Mouse (Mus musculus): ENCODE results near the gene Pigh.

Pigh gene

GRCm38 (mm10) chr12:79068306-79068705 lies 21.1 kb downstream of the Pigh start:
- in situ Hi-C loops (cut with MboI; ENCODE audit: low sequenced_read_pairs): no loop called here

GRCm38 (mm10) chr12:79067526-79067925 lies 21.9 kb downstream of the Pigh start:
- in situ Hi-C loops (cut with MboI; ENCODE audit: low sequenced_read_pairs): no loop called here

GRCm38 (mm10) chr12:79066431-79066830 lies 23.0 kb downstream of the Pigh start:
- in situ Hi-C loops (cut with MboI; ENCODE audit: low sequenced_read_pairs): no loop called here

- in situ Hi-C loops (cut with MboI; ENCODE audit: low sequenced_read_pairs): no loop called here
These were observed 25.0 kb downstream of the Pigh start for GRCm38 (mm10) chr12:79064451-79064850.

GRCm38 (mm10) chr12:79060766-79061652 lies 28.4 kb downstream of the Pigh start:
- in situ Hi-C loops (cut with MboI; ENCODE audit: low sequenced_read_pairs): no loop called here

GRCm38 (mm10) chr12:79060134-79060533 lies 29.3 kb downstream of the Pigh start:
- in situ Hi-C loops (cut with MboI; ENCODE audit: low sequenced_read_pairs): no loop called here

- in situ Hi-C loops (cut with MboI; ENCODE audit: low sequenced_read_pairs): no loop called here
These were observed 29.9 kb downstream of the Pigh start for GRCm38 (mm10) chr12:79059573-79059972.

GRCm38 (mm10) chr12:79055276-79055675 lies 34.2 kb downstream of the Pigh start:
- in situ Hi-C loops (cut with MboI; ENCODE audit: low sequenced_read_pairs): no loop called here

- in situ Hi-C loops (cut with MboI; ENCODE audit: low sequenced_read_pairs): no loop called here
These were observed 37.4 kb downstream of the Pigh start for GRCm38 (mm10) chr12:79052073-79052472.

GRCm38 (mm10) chr12:79050545-79051212 lies 38.8 kb downstream of the Pigh start:
- in situ Hi-C loops (cut with MboI; ENCODE audit: low sequenced_read_pairs): no loop called here

- in situ Hi-C loops (cut with MboI; ENCODE audit: low sequenced_read_pairs): no loop called here
These were observed 39.6 kb downstream of the Pigh start for GRCm38 (mm10) chr12:79049807-79050206.

GRCm38 (mm10) chr12:79048898-79049297 lies 40.6 kb downstream of the Pigh start:
- in situ Hi-C loops (cut with MboI; ENCODE audit: low sequenced_read_pairs): no loop called here

GRCm38 (mm10) chr12:79047203-79047602 lies 42.2 kb downstream of the Pigh start:
- in situ Hi-C loops (cut with MboI; ENCODE audit: low sequenced_read_pairs): no loop called here

GRCm38 (mm10) chr12:79046171-79046570 lies 43.3 kb downstream of the Pigh start:
- in situ Hi-C loops (cut with MboI; ENCODE audit: low sequenced_read_pairs): no loop called here

- in situ Hi-C loops (cut with MboI; ENCODE audit: low sequenced_read_pairs): no loop called here
These were observed 44.8 kb downstream of the Pigh start for GRCm38 (mm10) chr12:79044668-79045067.

GRCm38 (mm10) chr12:79041436-79041835 lies 48.0 kb downstream of the Pigh start:
- in situ Hi-C loops (cut with MboI; ENCODE audit: low sequenced_read_pairs): no loop called here

- in situ Hi-C loops (cut with MboI; ENCODE audit: low sequenced_read_pairs): no loop called here
These were observed 49.1 kb downstream of the Pigh start for GRCm38 (mm10) chr12:79040201-79040827.

- in situ Hi-C loops (cut with MboI; ENCODE audit: low sequenced_read_pairs): no loop called here
These were observed 49.7 kb downstream of the Pigh start for GRCm38 (mm10) chr12:79039708-79040107.

- in situ Hi-C loops (cut with MboI; ENCODE audit: low sequenced_read_pairs): no loop called here
These were observed 54.1 kb downstream of the Pigh start for GRCm38 (mm10) chr12:79035349-79035748.

GRCm38 (mm10) chr12:79034331-79034730 lies 55.1 kb downstream of the Pigh start:
- in situ Hi-C loops (cut with MboI; ENCODE audit: low sequenced_read_pairs): no loop called here

Measured in CH12F3 (cell line).